Mouse (Mus musculus): ENCODE results near the gene Timm8a2. TPM values are rescaled to one million over a fixed set of nuclear protein-coding genes. Genes with fewer than 3 reads are reported as not detected.

The Timm8a2 gene
- total and polyA plus RNA-seq, 3 experiments = not detected

DNA sequence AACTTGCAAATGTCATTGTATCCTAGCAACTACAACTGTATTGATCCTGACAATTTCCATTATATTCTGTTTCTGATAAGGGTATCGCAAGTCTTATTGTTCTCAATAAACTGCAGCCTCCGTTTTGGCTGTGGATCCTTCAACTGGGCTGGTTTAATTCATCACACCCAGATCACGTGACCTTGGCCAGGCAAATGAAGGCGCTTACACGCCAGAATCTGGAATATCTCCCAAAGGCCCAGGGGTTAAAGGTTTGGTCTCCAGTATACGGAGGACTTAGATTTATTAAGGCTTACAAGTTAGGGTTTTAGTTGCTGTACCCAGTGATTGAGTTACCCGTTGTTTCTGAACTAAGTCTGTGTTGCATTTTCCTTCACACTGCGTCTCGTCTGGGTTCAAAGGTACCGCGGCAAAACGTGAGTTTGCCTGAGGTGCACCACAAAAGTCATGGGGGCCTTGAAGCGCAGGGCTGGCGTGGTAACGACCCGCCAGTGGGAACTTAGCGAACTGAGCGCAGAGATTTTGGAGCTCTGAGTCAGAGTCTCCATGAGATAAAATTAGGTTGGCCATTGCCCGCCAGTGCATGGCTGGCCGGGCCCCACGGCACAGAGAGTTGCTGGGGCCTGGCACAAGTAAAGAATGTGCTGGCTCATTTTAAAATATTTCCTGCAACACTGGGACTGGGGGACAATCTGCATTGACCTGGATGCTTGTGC is 41.2 kb downstream of the Timm8a2 start (continued):
- TF ChIP-seq TBP (conservative IDR thresholded peaks at IDR 0.05; ENCODE audit: low read depth, low read length) (0 out of 2 replicates have a peak, but pooled peaks have one; percentile 19), BHLHE40 (IDR thresholded peaks at IDR 0.05; ENCODE audit: low read depth, low read length) (peak; percentile 76), MAFK (IDR thresholded peaks at IDR 0.05; ENCODE audit: insufficient replicate concordance, low read length) (peak; percentile 36; the same call in 1 of the 2 replicates)

DNA sequence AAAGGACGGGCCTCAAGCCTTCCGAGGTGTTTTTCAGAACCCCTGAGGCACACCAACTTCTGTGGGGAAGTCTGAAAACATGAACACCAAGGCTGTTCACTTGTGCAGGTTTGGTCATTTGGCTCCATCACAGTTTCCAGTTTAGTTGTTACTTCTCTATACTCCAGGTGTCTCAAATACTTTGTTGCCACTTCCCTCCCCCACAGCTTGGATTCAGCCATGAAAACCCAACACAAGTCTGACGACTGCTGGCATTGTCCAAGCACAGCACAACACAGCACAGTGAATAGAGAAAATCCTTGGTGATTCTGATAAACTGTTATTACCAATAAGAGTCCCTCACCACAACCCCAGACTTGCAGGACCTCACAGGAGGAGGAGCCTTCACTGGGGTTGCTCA is 42.5 kb downstream of the Timm8a2 start:
- in situ Hi-C loops (cut with MboI; ENCODE audit: low pct_ligation_motif_present, low pct_unique_long_range_greater_than_20kb, low sequenced_read_pairs) = no loop called here

DNA sequence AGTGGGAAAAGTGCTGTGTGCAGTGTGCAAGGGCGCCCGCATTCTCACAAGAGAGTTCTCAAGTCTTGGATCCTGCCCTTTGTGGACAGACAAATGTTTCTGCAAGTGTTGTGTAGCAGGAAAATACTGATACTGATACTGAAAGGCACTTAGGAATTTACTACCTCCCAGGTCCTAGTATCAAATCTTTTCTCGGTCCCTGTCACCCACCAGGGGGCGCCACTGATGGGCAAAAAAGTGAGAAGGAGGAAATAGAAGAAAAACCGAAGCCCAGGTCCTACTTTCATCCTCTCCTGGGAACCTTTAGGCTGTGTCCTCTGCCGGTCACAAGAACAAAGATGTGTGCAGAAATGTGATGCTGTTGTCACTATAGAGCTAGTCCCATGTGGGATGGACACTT is 45.0 kb downstream of the Timm8a2 start:
- no peaks in the 10 kb centered on the region for H3K36me3 ChIP-seq (replicated peaks in 1 of 2; ENCODE audit: control insufficient read depth in 1 of 2, insufficient read depth in 1 of 2, low read length in 1 of 2)
- peaks cover 8 to 45% of the 10 kb centered on the region in 2 experiments for H3K4me1 ChIP-seq (ENCODE audit: control insufficient read depth in 1 of 2, insufficient read depth in 2 of 2)
- H3K9me3 ChIP-seq (replicated peaks; ENCODE audit: low read length) = no peaks in the 10 kb centered on the region
- no peak overlapping the region for H3K27ac ChIP-seq (ENCODE audit: insufficient read depth, low read depth)
- no peaks in the 10 kb centered on the region for H3K79me2 ChIP-seq (replicated peaks; ENCODE audit: control insufficient read depth, extremely low read depth, insufficient read depth, poor library complexity, severe bottlenecking)
- no peak overlapping the region for H3K9ac ChIP-seq (ENCODE audit: insufficient read depth, low read depth)
- in situ Hi-C loops (cut with MboI; ENCODE audit: low pct_ligation_motif_present, low pct_unique_long_range_greater_than_20kb, low sequenced_read_pairs) = no loop called here
- dilution Hi-C loops (cut with MboI; ENCODE audit: extremely low pct_ligation_motif_present, extremely low pct_unique_long_range_greater_than_20kb, low sequenced_read_pairs) = no loop called here
- no peaks in the 10 kb centered on the region for H3K27me3 ChIP-seq (replicated peaks)
- no peak overlapping the region for H3K4me3 ChIP-seq (replicated peaks in 1 of 3; ENCODE audit: low read depth in 2 of 3, low read length in 2 of 3, poor library complexity in 1 of 3)
- no peak overlapping the region for H3K4me2 ChIP-seq (ENCODE audit: insufficient read depth, low read depth, poor library complexity, severe bottlenecking)
- DNase-seq (ENCODE audit: extremely low read depth) = peak; percentile 85
- TF ChIP-seq ZKSCAN1 (IDR thresholded peaks at IDR 0.05; ENCODE audit: borderline replicate concordance, low read depth, low read length) = no peak
- no peak for TF ChIP-seq ETS1 (conservative IDR thresholded peaks at IDR 0.05; ENCODE audit: low read depth, low read length)
- TF ChIP-seq HCFC1 (IDR thresholded peaks at IDR 0.05; ENCODE audit: low read depth, low read length) = no peak
- TF ChIP-seq JUND (conservative IDR thresholded peaks at IDR 0.05; ENCODE audit: low read depth, low read length) = no peak
- TF ChIP-seq PAX5 (IDR thresholded peaks at IDR 0.05; ENCODE audit: low read length) = no peak
- TF ChIP-seq ZMIZ1 (IDR thresholded peaks at IDR 0.05; ENCODE audit: low read depth, low read length) = no peak
- TF ChIP-seq ZNF384 (IDR thresholded peaks at IDR 0.05; ENCODE audit: low read depth, low read length) = no peak
- peak; percentile 85 to 90 for TF ChIP-seq CTCF (conservative IDR thresholded peaks at IDR 0.05 in 1 of 2, IDR thresholded peaks at IDR 0.05 in 1 of 2; ENCODE audit: low read depth in 2 of 2, low read length in 2 of 2)
- peak; percentile 50; the same call in 1 of the 2 replicates for TF ChIP-seq IRF4 (IDR thresholded peaks at IDR 0.05; ENCODE audit: low read depth, low read length)
- no peak for TF ChIP-seq NELFE (IDR thresholded peaks at IDR 0.05; ENCODE audit: low read depth, low read length)
- no peak for TF ChIP-seq RCOR1 (conservative IDR thresholded peaks at IDR 0.05; ENCODE audit: low read depth, low read length)
- peak; percentile 51; the same call in 1 of the 2 replicates for TF ChIP-seq ELF1 (IDR thresholded peaks at IDR 0.05; ENCODE audit: low read depth, low read length)
- no peak for TF ChIP-seq NRF1 (IDR thresholded peaks at IDR 0.05; ENCODE audit: low read depth, low read length)
- no peak for TF ChIP-seq JUN (IDR thresholded peaks at IDR 0.05; ENCODE audit: insufficient read depth, low read depth, low read length)
- no peak for TF ChIP-seq KAT2A (IDR thresholded peaks at IDR 0.05; ENCODE audit: insufficient replicate concordance, low read length)
- TF ChIP-seq EP300 (IDR thresholded peaks at IDR 0.05; ENCODE audit: low read length) = no peak
- peak; percentile 60 for TF ChIP-seq RAD21 (IDR thresholded peaks at IDR 0.05; ENCODE audit: low read depth, low read length)
- TF ChIP-seq SMC3 (IDR thresholded peaks at IDR 0.05; ENCODE audit: low read depth, low read length) = peak; percentile 84
- no peak for TF ChIP-seq POLR2AphosphoS2 (IDR thresholded peaks at IDR 0.05; ENCODE audit: low read depth, low read length)
- no peak for TF ChIP-seq MAZ (IDR thresholded peaks at IDR 0.05; ENCODE audit: low read depth, low read length)
- no peak for TF ChIP-seq MXI1 (IDR thresholded peaks at IDR 0.05; ENCODE audit: low read depth, low read length)

More for the DNA sequence above, 42.5 kb downstream of the Timm8a2 start:
- H3K79me2 ChIP-seq (replicated peaks; ENCODE audit: control insufficient read depth, extremely low read depth, insufficient read depth, poor library complexity, severe bottlenecking) = no peaks in the 10 kb centered on the region
- dilution Hi-C loops (cut with MboI; ENCODE audit: extremely low pct_ligation_motif_present, extremely low pct_unique_long_range_greater_than_20kb, low sequenced_read_pairs) = no loop called here
- H3K4me1 ChIP-seq (ENCODE audit: control insufficient read depth in 1 of 2, insufficient read depth in 2 of 2) = peaks cover 20 to 69% of the 10 kb centered on the region in 2 experiments
- TF ChIP-seq ETS1 (conservative IDR thresholded peaks at IDR 0.05; ENCODE audit: low read depth, low read length) (no peak), JUND (conservative IDR thresholded peaks at IDR 0.05; ENCODE audit: low read depth, low read length) (peak; percentile 37; the same call in 1 of the 2 replicates), TCF12 (IDR thresholded peaks at IDR 0.05; ENCODE audit: low read depth, low read length) (peak; percentile 41; the same call in 1 of the 2 replicates), MEF2A (IDR thresholded peaks at IDR 0.05; ENCODE audit: borderline replicate concordance, low read depth, low read length) (no peak), SMC3 (IDR thresholded peaks at IDR 0.05; ENCODE audit: low read depth, low read length) (peak; percentile 24; the same call in 1 of the 2 replicates), JUN (IDR thresholded peaks at IDR 0.05; ENCODE audit: insufficient read depth, low read depth, low read length) (no peak), BHLHE40 (IDR thresholded peaks at IDR 0.05; ENCODE audit: low read depth, low read length) (peak; percentile 6; the same call in 1 of the 2 replicates), CTCF (conservative IDR thresholded peaks at IDR 0.05 in 1 of 2, IDR thresholded peaks at IDR 0.05 in 1 of 2; ENCODE audit: low read depth in 2 of 2, low read length in 2 of 2) (0 out of 4 replicates have a peak, but pooled peaks of 1 of the 2 experiments have one; percentile 18), IRF4 (IDR thresholded peaks at IDR 0.05; ENCODE audit: low read depth, low read length) (peak; percentile 10; the same call in 1 of the 2 replicates), RAD21 (IDR thresholded peaks at IDR 0.05; ENCODE audit: low read depth, low read length) (peak; percentile 18), EP300 (IDR thresholded peaks at IDR 0.05; ENCODE audit: low read length) (peak; percentile 72), HCFC1 (IDR thresholded peaks at IDR 0.05; ENCODE audit: low read depth, low read length) (no peak), CHD2 (IDR thresholded peaks at IDR 0.05; ENCODE audit: low read length) (peak; percentile 49; the same call in 1 of the 2 replicates)
- no peaks in the 10 kb centered on the region for H3K36me3 ChIP-seq (replicated peaks in 1 of 2; ENCODE audit: control insufficient read depth in 1 of 2, insufficient read depth in 1 of 2, low read length in 1 of 2)
- no peaks in the 10 kb centered on the region for H3K9me3 ChIP-seq (replicated peaks; ENCODE audit: low read length)
- no peak for DNase-seq (ENCODE audit: extremely low read depth)
- no peak overlapping the region for H3K27ac ChIP-seq (ENCODE audit: insufficient read depth, low read depth)
- no peaks in the 10 kb centered on the region for H3K27me3 ChIP-seq (replicated peaks)
- no peak overlapping the region for H3K4me3 ChIP-seq (replicated peaks in 1 of 3; ENCODE audit: low read depth in 2 of 3, low read length in 2 of 3, poor library complexity in 1 of 3)
- H3K4me2 ChIP-seq (ENCODE audit: insufficient read depth, low read depth, poor library complexity, severe bottlenecking) = peak overlapping the region; percentile 57; the same call in 1 of the 2 replicates
- no peak overlapping the region for H3K9ac ChIP-seq (ENCODE audit: insufficient read depth, low read depth)
